Mouse (Mus musculus): Measurements from ENCODE around the gene Zfp467.

Zfp467 gene

DNA sequence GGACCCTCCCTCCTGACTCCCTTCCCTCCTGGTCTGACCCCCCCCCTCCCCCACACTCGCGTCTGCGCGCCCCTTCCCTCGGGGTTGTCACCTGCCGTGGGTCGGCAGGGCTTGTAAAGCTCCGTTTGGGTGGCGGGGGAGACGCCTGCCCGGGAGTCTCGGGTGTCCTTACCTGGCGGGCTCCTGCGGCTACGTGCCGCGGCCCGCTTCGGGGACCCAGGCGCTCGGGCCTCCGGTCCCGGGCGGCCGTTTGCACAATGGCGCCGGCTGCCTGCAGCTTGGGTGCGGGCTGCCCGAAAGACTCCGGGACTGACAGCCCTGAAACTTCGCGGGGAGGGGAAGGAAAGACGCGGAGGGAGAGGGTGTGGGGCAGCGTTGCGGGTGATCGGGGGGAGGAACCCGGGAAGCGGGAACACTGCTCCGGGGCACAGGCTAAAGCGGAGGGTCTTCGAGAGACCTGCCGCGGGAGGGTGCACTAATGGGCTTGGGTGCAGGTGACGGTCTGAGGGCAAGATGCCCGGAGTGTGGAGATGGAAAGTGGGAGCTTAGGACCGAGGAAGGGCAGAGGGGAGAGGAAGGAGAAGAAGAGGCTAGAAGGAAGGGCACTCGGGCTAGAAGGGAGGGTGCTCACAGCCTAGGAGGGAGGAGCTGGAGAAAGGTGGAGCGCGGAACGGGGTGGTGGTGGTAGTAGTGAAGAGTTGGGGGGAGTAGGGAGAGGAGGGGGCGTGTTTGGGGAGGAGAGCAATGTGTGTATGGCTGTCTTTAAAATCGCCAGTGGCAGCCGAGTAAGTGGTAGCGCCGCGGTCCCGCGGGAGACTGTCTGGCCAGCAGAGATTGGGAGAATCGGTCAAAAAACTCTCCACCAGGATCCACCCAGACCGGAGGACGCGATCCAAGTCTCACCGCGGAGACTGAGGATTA, at the start of gene Zfp467:
Zfp467 (minus strand) TSS at position 645 of the 921 bp plus-strand sequence.
- peak; percentile 70 for DNase-seq (ENCODE audit: low read depth, low spot score)

DNA sequence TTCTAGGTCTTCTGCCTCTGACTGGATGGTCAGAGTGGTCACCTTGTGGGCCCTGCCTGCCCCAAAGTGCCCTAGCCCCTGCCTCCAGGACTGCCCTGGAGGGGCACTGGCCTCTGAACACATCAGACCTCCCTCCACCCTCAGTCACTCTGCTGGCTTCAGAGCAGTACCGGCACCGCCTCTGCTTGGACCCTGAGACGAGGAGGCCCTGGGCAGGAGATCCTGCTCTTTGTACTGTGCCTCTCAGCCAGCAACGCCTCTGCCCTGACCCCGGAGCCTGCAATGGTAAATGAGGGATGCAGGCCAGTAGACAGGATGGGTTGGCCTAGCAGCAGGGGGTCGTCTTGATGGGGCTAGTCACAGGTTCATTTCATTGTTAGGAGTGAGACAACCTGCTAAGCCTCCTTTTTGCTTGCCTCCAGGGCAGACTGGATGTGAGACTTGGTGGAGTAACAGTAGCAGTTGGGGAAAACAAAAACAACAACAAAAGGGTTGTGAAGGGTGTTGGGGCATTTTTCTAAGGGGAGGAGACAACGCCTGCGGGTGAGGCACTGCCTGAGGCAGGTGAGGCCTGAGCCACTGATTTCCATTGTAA, 47.6 kb upstream of the Zfp467 start:
- DNase-seq (ENCODE audit: low read depth, low spot score), result peak; percentile 86

DNA sequence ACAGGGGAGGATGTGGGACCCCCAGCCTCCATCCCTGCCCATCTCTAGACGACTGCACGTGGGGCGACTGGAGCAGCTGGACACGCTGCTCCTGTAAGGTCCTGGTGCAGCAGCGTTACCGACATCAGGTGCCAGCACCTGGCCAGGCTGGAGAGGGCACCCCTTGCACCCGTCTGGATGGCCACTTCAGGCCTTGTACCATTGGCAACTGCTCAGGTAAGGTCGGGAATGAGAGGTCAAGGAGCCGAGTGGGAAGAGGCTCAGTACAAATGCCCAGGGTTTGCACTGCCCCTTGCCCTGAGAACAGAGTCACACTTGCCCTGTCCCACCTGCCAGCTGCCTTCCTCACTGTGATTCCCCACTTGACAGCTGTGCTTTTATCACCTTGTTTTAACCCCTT, 45.7 kb upstream of the Zfp467 start:
- no peak for DNase-seq (ENCODE audit: low read depth, low spot score)

DNA sequence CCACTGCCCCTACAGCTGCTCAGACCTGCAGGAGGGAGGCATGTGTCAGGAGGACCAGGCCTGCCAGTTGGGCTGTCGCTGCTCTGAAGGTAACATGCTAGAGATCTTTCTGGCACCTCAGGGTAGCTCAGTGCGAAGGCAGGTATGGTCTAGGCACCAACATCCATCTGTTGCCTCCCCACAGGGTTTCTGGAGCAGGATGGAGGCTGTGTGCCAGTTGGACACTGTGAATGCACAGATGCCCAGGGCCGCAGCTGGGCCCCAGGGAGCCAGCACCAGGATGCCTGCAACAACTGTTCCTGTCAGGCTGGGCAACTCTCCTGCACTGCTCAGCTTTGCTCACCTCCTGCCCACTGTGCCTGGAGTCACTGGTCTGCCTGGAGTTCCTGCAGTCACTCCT, 44.1 kb upstream of the Zfp467 start:
- no peak for DNase-seq (ENCODE audit: low read depth, low spot score)

DNA sequence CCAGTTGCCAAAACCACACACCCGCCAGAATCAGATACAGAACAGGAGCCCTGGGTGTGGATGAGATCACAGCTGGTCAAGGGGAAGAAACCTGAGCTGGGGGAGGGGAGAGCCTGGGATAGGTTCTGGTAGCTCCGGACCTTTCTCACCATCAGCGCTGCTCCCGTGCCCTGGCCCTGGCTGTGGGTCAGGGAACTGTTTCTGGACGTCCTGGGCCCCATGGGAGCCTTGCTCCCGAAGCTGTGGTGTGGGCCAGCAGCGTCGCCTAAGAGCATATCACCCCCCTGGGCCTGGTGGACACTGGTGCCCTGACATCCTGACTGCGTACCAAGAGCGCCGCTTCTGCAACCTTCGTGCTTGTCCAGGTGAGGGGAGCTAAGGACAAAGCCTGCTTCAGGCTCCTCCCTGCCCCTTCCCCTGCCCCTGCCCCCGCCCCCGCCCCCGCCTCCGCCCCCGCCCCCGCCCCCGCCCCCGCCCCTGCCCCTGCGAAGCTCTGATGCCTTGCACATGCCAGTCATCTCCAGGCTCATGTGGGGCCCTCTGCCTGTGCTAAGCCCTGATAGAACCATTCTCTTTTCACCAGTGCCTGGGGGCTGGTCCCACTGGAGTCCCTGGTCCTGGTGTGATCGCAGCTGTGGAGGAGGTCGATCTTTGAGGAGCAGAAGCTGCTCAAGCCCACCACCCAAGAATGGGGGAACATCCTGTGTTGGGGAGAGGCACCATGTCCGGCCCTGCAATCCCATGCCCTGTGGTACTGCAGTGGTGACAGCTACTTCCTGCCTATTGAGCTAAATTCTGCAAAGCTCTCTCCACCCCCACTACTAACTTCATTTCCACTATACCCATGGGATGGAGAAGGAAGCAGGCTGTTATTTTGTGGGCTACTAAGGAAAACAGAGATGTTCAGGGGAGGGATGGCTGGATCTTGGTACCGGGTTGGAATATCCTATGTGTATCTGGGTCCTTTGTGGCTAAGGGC, 42.4 kb upstream of the Zfp467 start:
- peak; percentile 22 for DNase-seq (ENCODE audit: low read depth, low spot score)

DNA sequence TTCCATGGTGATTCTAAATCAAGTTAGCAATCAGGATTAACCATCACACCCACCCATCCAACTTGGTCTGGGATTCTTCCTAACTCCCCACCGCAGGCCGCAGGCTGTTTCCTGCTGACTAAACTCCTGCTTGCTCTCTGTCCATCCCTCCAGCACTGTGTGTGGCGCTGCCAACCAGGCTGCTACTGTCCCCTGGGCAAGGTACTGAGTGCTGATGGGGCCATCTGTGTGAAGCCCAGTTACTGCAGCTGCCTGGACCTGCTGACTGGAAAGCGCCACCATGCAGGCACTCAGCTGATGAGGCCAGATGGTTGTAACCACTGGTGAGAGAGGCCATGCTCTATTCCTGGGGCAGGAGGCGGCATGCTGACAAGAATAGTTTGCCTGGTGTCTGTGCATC, 36.9 kb upstream of the Zfp467 start:
- no peak for DNase-seq (ENCODE audit: low read depth, low spot score)

DNA sequence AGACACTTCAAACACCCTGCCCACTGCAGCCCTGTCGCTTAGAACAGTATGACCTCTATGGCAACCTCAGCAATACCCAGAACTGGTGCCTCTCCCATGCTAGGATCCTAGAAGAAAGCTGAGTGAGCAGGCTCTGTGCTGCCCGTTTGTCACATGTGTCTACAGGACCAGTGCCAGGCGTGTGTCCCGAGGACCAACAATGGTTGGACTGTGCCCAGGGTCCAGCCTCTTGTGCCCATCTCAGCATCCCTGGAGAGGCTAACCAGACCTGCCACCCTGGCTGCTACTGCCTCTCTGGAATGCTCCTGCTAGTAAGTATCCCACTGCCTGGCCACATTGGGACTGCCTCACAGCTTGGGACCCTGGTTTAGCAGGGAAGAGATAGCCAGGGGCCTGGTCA, 32.8 kb upstream of the Zfp467 start:
- no peak for DNase-seq (ENCODE audit: low read depth, low spot score)

DNA sequence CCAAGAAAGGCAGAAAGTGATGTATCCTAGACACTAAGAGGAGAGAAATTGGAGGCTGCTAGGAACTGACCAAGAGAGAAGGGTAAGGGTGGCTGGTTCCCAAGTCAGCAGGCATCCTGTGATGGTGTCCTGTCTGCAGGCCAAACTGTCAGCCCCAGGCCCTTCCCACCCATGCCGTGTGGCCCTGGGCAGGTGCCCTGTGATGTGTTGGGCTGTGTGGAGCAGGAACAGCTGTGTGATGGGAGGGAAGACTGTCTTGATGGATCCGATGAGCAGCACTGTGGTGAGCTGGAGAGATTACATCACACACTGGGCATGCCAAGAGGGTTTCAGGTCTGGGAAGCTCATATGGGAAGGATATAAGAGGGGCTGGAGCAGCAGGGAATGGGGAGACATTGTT, 25.1 kb upstream of the Zfp467 start:
- no peak for DNase-seq (ENCODE audit: low read depth, low spot score)

DNA sequence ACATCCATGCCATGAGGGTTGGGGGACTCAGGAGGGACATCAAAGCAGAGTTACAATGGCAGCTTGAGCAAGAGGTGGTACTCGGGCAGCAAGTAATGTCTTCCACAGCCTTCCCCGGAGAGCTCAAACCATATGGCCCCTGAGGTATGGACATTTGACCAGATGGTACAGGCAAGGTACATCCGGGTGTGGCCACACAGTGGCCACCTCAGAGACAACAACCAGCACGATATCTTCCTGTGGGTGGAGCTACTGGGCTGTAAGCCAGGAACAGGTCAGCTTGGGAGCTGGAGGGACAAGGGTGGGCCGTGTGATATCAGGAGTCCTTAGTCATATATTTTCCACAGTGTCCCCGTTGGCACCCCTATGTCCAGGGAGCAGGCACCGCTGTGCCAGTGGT, 21.9 kb upstream of the Zfp467 start:
- DNase-seq (ENCODE audit: low read depth, low spot score), result no peak

DNA sequence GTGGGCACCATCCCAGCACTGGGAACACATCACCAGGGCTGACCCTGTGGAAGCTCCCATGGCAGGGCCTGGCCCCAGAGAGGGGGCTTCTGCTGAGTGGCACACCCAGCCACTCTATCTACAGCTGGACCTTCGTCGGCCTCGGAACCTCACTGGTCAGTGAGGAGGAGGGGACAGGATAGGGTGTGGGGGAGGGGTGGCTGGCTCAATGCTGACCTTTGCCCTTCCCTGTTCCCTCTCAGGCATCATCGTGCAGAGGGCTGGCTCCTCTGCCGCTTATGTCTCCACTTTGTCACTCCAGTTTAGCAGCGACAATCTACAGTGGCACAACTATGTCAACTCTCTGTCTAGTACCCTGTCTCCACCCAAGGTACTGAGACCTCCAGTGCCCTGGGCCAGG, 21.1 kb upstream of the Zfp467 start:
- no peak for DNase-seq (ENCODE audit: low read depth, low spot score)

DNA sequence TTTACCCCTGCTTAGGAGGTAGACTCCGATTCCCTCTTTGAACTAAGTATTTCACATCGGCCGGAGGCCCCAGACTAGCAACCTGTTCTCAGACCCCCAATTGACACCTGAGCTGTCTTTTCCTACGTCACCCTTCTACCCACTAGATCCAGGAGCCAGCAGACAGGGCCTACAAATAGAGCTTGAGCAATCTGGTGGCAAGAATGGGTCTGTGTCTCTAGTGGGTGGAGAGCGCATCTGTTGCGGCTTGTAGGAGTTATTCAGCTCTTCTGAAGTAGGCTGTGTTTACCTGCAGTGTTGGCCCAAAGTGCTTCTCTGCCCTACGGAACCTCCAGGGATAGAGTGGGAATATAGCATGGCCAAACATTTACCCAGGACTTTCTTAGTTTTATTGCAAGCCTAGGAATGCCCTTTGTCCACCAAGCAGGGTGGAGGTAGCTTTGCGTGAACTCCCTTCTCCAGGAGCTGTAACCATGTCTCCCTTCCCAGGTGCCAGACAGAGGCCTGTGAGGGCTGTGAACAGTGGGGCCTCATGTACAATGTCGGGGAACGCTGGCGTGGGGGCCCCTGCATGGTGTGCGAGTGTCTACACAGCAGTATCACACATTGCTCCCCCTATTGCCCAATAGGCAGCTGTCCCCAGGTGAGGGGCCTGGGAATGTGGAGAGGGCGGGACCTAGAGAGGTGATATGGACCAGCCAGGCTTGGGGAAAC, 19.5 kb upstream of the Zfp467 start:
- DNase-seq (ENCODE audit: low read depth, low spot score), result no peak

DNA sequence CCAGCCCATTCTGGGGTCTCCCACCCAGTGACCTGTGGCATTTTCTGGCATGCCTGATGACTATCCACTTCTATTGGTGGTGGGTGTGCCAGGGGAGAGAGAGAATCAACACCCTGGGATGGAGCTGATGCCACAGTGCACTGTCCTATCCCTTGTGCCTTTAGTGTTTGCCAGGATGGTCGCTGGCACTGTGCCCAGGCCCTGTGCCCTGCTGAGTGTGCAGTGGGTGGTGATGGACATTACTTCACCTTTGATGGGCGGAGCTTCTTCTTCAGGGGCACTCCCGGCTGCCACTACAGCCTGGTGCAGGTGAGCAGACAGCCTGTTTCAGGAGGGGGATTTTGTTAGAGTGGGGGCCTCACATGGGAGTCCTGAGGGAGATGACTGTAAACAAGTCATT, 7.1 kb upstream of the Zfp467 start:
- DNase-seq (ENCODE audit: low read depth, low spot score), result no peak

DNA sequence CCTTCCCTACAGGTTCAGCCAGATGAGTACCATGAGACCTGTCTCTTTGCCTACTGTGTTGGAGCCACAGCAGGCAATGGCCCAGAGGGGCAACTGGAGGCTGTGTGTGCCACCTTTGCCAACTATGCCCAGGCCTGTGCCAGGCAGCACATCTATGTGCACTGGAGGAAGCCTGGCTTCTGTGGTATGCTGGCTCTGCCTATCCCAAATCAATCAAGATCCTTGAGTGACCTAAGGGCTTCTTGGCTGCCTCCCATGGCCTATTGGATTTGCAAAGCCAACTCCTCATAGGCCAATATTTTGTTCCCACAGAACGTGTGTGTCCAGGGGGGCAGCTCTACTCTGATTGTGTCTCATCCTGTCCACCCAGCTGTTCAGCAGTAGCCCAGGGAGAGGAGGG, 6.5 kb upstream of the Zfp467 start:
- no peak for DNase-seq (ENCODE audit: low read depth, low spot score)

DNA sequence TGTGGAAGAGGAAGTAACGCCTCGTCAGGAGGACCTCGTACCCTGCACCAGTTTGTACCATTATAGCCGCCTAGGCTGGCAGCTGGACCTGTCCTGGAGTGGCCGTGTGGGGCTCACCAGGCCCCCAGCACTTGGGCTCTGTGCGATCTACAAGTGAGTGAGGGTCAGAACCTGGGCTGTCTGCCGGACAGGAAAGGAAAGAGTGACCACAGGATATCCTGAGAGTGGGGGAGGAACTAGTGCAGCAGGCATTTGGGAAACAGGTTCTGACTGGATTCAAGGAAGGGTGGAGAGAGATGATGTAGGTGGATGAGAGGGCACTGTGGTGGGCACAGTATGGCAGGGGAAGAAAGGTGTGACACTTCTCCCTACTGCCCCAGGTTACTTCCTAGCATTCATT, 2.9 kb upstream of the Zfp467 start:
- no peak for DNase-seq (ENCODE audit: low read depth, low spot score)

DNA sequence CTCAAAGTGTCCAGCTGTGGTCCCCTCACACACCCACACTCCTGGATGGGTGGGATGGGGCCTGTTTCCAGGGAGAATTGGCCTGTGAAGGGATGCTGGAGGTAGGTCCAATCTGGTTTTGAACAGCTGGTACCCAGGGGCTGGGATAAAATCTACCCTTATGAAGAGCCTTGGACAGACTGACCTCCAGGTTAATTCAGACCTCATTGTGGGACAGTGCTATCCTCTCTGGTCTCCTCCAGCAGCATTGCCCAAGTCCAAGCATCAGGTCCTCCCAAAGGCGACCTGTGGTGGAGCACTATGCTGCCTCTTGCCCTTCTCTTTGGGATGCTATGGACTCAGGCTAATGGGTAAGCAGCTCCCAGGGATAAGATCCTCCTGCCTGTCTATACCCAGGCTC, 2.3 kb upstream of the Zfp467 start, which contains the start of gene Sspo:
Sspo (plus strand) TSS at position 301 of the 400 bp plus-strand sequence.
- no peak for DNase-seq (ENCODE audit: low read depth, low spot score)

DNA sequence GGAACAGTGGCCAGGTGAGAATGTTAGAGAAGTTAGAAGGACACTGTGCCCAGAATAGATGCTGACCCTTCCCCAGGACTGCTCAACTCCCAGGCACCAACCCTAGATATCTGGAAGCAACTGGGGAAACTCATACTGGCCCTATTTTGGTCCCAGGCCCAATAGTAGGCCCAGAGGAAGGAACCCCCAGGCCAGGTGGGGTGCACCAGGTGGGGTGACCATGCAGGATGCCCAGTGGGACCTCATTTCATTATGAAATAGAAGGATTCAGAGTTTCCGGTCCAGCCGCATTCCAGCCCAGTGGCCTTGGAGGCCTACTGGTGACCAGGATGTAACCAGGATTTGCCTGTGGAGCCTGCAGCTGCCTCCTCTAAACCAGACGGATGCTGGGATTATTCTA, 1.3 kb upstream of the Zfp467 start:
- no peak for DNase-seq (ENCODE audit: low read depth, low spot score)

DNA sequence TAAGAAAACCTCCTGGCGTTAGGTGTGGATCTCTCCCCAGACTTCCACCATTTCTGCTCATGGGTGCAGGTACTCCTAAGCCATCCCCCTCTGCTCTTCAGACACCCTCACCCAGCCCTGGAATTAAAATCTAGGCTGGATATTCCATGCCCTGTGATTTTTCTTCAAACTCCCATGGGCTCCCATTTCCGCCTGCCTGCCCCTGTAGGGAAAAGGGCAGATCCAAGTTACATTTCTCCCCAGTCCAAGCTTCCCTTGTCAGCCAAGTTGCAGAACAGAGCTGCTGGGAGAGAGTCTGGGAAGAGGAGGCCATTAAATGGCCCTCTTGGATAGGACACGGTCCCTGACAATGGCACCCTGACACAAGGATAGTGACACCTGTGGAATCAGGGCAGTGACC, 631 bp upstream of the Zfp467 start:
- DNase-seq (ENCODE audit: low read depth, low spot score), result no peak

DNA sequence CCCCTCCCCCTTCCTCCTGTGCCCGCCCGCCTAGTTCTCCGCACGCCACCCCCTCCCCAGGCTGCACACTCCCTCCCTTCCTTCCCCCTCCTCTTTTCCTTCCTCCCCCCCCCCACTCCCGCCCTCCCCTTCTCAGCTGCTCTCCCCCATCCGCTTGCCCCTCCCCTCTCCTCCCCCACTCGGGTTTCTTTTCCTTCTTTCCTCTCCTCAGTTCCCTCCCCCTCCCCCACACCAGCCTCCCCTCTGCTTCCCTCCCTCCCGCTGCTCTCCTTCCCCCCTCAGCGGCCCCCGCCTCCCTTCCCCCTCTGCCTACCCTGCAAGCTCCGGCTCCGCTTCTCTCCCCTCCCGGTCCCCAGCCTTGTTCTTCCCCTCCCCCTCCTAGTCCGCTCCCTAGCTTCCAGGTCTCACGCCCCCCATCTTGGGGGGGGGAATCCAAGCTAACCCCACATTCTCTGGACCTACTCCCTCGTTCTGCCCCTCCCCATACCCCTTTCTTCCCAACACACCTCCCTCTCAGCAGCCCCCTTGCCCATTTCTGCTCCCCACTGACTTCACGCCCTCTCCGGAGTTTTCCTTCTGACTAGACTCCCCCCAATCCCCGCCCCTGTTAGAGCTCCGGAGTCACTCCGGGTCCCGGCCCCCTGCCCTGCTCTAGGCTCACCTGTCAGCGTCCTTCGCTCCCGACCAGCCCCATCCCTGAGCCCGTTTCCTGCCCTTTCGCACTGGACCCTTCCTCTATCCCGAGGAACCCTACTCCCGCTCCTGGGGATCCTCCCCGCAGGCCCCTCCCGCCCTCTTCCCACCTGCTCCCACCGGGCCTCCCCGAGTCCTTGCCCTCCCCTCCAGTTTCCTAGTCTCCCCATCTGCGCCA, 1.1 kb downstream of the Zfp467 start:
- peak; percentile 95 for DNase-seq (ENCODE audit: low read depth, low spot score)

DNA sequence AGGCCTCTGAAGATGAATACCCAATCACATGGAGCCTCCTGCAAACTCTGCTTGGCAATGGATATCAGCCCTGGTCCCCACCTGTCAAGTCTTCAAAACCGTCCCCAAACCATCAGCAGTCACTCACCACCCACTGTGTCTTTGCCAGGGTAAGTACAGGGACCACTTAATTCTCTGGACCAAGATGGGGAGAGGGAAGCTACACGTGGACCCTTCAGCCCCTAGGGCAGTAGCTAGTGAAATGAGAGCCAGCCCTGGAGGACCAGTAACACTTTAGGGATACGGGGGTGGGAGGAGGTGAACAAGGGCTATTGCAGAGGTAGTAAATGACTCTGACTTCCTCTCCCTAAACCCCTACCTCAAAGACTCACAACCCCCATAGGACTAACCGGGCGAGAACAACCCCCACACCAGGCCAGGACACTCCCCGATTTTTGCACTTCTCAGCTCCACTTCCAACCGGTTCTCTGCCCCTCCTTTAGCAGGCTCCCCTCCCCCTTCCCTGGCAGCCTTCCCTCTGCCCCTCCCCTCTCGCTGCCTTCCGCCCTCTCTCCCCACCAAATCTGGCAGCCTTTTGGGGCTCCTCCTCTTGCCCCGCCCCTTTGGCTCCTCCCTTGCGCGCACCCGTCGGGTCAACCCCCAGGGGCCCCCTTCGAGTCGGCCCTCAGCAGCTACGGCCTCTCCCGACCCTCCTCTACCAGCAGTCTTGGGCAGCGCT, 1.9 kb downstream of the Zfp467 start:
- DNase-seq (ENCODE audit: low read depth, low spot score), result peak; percentile 97

All from R1 (cell line).